Mouse (Mus musculus) ES-E14 (cell line): ENCODE data around the gene Eps15l1. TPM values are rescaled to one million over a fixed set of nuclear protein-coding genes. Genes with fewer than 3 reads are reported as not detected.

ENCODE experiments used
- DNase-seq: peaks from one replicate; pipeline ENCODE4 v3.0.0-alpha.2; 2013; ENCODE audit warnings: low read depth, low spot score
- H3K27ac ChIP-seq: 2 replicates; pipeline ENCODE4 v1.5.1; 2012; ENCODE audit warnings: low read depth, mild to moderate bottlenecking, low read length, moderate library complexity, mixed read lengths; ENCODE audit not compliant: poor library complexity, insufficient read depth, severe bottlenecking
- H3K36me3 ChIP-seq: 2 replicates; pipeline ENCODE4 v1.6.1; 2012; ENCODE audit warnings: mild to moderate bottlenecking, low read length, moderate library complexity, mixed read lengths; ENCODE audit not compliant: control insufficient read depth, poor library complexity, insufficient read depth, severe bottlenecking
- H3K4me1 ChIP-seq, 2 experiments: fragments of 150-350 bp in 1 of 2; sonication (generic) in 1 of 2; 2 replicates each; pipeline ENCODE4 v1.6.1; 2012; ENCODE audit warnings: low read length in 2 of 2, mild to moderate bottlenecking in 1 of 2, mixed read lengths in 1 of 2; ENCODE audit not compliant: control insufficient read depth in 2 of 2, insufficient read depth in 2 of 2, poor library complexity in 1 of 2
- H3K4me3 ChIP-seq, 2 experiments: fragments of 150-350 bp in 1 of 2; sonication (generic) in 1 of 2; 2 replicates each; pipeline ENCODE4 v1.5.1; 2012; ENCODE audit warnings: low read length in 2 of 2, low read depth in 1 of 2, mild to moderate bottlenecking in 1 of 2, mixed read lengths in 1 of 2; ENCODE audit not compliant: insufficient read depth in 1 of 2, poor library complexity in 1 of 2, severe bottlenecking in 1 of 2
- H3K9ac ChIP-seq: 2 replicates; pipeline ENCODE4 v1.6.1; 2012; ENCODE audit warnings: low read depth, mild to moderate bottlenecking, low read length, mixed read lengths; ENCODE audit not compliant: poor library complexity, insufficient read depth, severe bottlenecking
- H3K9me3 ChIP-seq: fragments of 150-350 bp; sonication (generic); 2 replicates; pipeline ENCODE4 v1.6.1; 2012; ENCODE audit warnings: low read depth, mild to moderate bottlenecking, low read length; ENCODE audit not compliant: control insufficient read depth, insufficient read depth
- CHD2 ChIP-seq: IDR thresholded peaks from 2 replicates; pipeline ENCODE4 v1.6.1; 2014; ENCODE audit warnings: mild to moderate bottlenecking, low read depth, low read length, inconsistent platforms
- HCFC1 ChIP-seq: IDR thresholded peaks from 2 replicates; pipeline ENCODE4 v1.6.1; 2012; ENCODE audit warnings: low read length, inconsistent platforms, borderline replicate concordance; ENCODE audit not compliant: insufficient read depth
- MAFK ChIP-seq: IDR thresholded peaks from 2 replicates; pipeline ENCODE4 v1.6.1; 2014; ENCODE audit warnings: mild to moderate bottlenecking, low read depth, low read length, inconsistent platforms; ENCODE audit not compliant: insufficient read depth
- ZC3H11A ChIP-seq: IDR thresholded peaks from 2 replicates; pipeline ENCODE4 v1.6.1; 2012; ENCODE audit warnings: low read depth, mild to moderate bottlenecking, inconsistent platforms, low read length, borderline replicate concordance
- ZNF384 ChIP-seq: IDR thresholded peaks from 2 replicates; pipeline ENCODE4 v1.6.1; 2012; ENCODE audit warnings: low read depth, low read length, inconsistent platforms
- in situ Hi-C, 2 experiments: fragments of 600-800 bp; cut with MboI; formaldehyde crosslinking; loops; one replicate each; pipeline ENCODE4 v1.15.1; 2025; ENCODE audit warnings: low sequenced_read_pairs in 2 of 2, inconsistent platforms in 1 of 2; ENCODE audit not compliant: unreplicated experiment in 2 of 2
- total RNA-seq: library from RNA; depleted of rRNA; stranded (reverse); fragments of 300-350 nt; gene quantifications from 2 replicates; pipeline ENCODE4 v1.2.3, GENCODE M21; 2012

Gene Eps15l1
- total RNA-seq, 1 experiment, result 41.7 TPM

- H3K27ac ChIP-seq, result no peak overlapping the region
- peaks cover 0 to 3% of the 10 kb centered on the region in 2 experiments; a peak in 1 of 4 replicates for H3K4me1 ChIP-seq
- in situ Hi-C loops, result no loop called here
- H3K4me3 ChIP-seq, result no peak overlapping the region
- H3K9me3 ChIP-seq, result no peaks in the 10 kb centered on the region
- DNase-seq, result no peak
- TF ChIP-seq CHD2, result no peak
- no peak for TF ChIP-seq ZNF384
- TF ChIP-seq ZC3H11A, result no peak
- TF ChIP-seq HCFC1, result no peak
- no peak for TF ChIP-seq MAFK
- H3K36me3 ChIP-seq, result peaks cover 44% of the 10 kb centered on the region
- no peak overlapping the region for H3K9ac ChIP-seq
Observed at GRCm38 (mm10) chr8:72372311-72372710, 48.9 kb downstream of the Eps15l1 start.

- Histone ChIP-seq H3K36me3 (peaks cover 45% of the 10 kb centered on the region), H3K27ac (no peak overlapping the region)
- in situ Hi-C loops, result no loop called here
Observed at GRCm38 (mm10) chr8:72371356-72371755, 49.9 kb downstream of the Eps15l1 start.

GRCm38 (mm10) chr8:72366435-72366834, 54.8 kb downstream of the Eps15l1 start:
- Histone ChIP-seq H3K4me3 (no peak overlapping the region), H3K9me3 (no peaks in the 10 kb centered on the region), H3K4me1 (peaks cover 2 to 7% of the 10 kb centered on the region in 2 experiments; a peak in 1 of 4 replicates), H3K27ac (no peak overlapping the region), H3K9ac (no peak overlapping the region), H3K36me3 (peaks cover 57% of the 10 kb centered on the region)
- in situ Hi-C loops, result loop anchor here (5.0 to 10.0 kb wide), 2 partner anchors 99 to 102 kb away; no protein-coding TSS in a partner anchor
- no peak for TF ChIP-seq ZC3H11A
- no peak for TF ChIP-seq MAFK
- TF ChIP-seq HCFC1, result no peak
- no peak for TF ChIP-seq CHD2
- no peak for TF ChIP-seq ZNF384
- DNase-seq, result no peak

More at GRCm38 (mm10) chr8:72371356-72371755, 49.9 kb downstream of the Eps15l1 start:
- no peak overlapping the region for H3K9ac ChIP-seq
- H3K4me3 ChIP-seq, result no peak overlapping the region
- no peaks in the 10 kb centered on the region; a peak in 1 of 4 replicates for H3K4me1 ChIP-seq
- no peaks in the 10 kb centered on the region for H3K9me3 ChIP-seq
- no peak for DNase-seq
- TF ChIP-seq CHD2 (no peak), ZNF384 (no peak), HCFC1 (no peak), ZC3H11A (no peak), MAFK (no peak)

- Histone ChIP-seq H3K9ac (no peak overlapping the region), H3K9me3 (no peaks in the 10 kb centered on the region), H3K4me1 (peaks cover 2 to 7% of the 10 kb centered on the region in 2 experiments; a peak in 1 of 4 replicates), H3K4me3 (no peak overlapping the region), H3K27ac (no peak overlapping the region), H3K36me3 (peaks cover 54% of the 10 kb centered on the region)
- peak; percentile 62 for DNase-seq
- TF ChIP-seq ZC3H11A (peak; percentile 98), MAFK (no peak), CHD2 (no peak), ZNF384 (no peak), HCFC1 (no peak)
- in situ Hi-C loops, result loop anchor here (5.0 to 10.0 kb wide), 2 partner anchors 99 to 101 kb away; no protein-coding TSS in a partner anchor
Observed at GRCm38 (mm10) chr8:72365826-72366225, 55.4 kb downstream of the Eps15l1 start.

GRCm38 (mm10) chr8:72365016-72365415, 56.2 kb downstream of the Eps15l1 start:
- no peak overlapping the region for H3K27ac ChIP-seq
- no peaks in the 10 kb centered on the region for H3K9me3 ChIP-seq
- in situ Hi-C loops, result loop anchor here (5.0 to 10.0 kb wide), 2 partner anchors 98 to 100 kb away; no protein-coding TSS in a partner anchor
- H3K9ac ChIP-seq, result no peak overlapping the region
- TF ChIP-seq MAFK (no peak), CHD2 (no peak), ZC3H11A (no peak), HCFC1 (no peak), ZNF384 (no peak)
- peaks cover 52% of the 10 kb centered on the region for H3K36me3 ChIP-seq
- no peak for DNase-seq
- peaks cover 2 to 7% of the 10 kb centered on the region in 2 experiments; a peak in 2 of 4 replicates for H3K4me1 ChIP-seq
- H3K4me3 ChIP-seq, result no peak overlapping the region
